Mouse (Mus musculus): ENCODE results near the gene Fat3. TPM values are rescaled to one million over a fixed set of nuclear protein-coding genes. Genes with fewer than 3 reads are reported as not detected.

Gene Fat3
- 10 to 100 TPM; 31.5 to 33.1 TPM for total RNA-seq (2021)
- long read RNA-seq, partial matches to known transcripts, result 0 of 2 reads
- long read RNA-seq, other reads (novel, unspliced or antisense), result 2 of 2 reads

DNA sequence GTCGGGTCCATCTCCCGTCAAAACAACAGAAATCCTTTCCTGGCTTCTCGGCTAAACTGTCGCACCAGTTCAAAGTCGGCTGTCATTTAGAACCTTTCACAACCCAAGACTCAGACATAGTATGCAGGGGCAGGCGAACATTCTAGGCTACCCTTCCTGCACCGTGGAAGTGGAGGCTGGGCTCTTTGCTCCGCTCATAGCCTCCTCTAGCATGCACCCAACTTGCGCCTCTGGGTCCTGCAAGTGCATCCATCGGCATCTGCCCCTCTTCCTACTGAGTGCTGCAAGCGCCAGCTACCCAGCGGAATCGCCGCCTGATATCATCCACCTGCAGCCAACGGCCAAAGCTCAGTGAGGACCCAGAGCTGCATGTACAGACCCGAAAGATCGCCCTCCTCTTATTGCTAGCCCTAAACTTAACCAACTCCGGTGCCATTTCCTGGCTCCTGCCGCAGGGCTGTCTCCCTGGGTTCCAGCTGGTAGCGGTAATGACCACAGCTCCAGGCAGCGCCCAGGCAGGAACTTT, at the start of gene Fat3:
TSS of gene Fat3 (minus strand) at position 100 of the 526 bp plus-strand sequence.
- DNase-seq (ENCODE audit: low spot score in 2 of 2), result peak; percentile 42 to 55

DNA sequence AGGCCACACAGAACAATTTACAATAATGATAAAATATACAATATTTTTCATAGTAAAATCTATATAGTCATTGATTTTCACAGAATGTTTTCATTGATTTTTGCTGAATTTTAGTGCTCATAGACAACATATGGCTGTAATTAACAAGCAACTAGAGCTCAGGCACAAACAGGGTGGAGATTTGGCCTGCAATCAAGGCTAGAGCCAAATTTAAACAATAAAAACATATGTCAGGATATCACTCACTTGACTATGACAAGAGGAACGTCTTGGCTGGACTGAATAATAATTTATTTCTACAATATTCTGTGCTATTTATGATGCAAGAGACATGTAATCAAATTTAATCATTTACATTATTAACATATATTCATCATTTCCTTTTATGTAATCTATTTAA, 31.8 kb upstream of the Fat3 start:
- DNase-seq (ENCODE audit: low spot score in 2 of 2), result peak in 1 of 2 experiments; percentile 25

DNA sequence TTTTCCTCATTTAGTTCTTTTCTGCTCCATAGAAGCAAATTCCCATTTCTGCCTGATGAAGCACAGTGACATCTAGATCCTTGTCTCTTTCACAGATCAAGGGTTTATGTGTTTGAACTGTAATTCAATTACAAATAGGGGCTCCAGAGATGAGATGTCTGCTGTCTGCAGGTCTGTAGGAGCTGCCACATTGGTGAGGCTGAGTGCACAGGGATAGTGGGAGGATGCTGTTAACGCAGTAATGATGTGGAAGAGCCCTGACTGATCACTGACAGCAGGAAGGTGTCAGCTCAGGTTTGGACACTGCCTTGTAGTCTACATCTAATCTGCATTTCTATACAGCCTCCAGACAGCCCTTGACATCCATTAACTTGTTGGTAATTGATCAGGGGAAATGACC, 16.5 kb upstream of the Fat3 start:
- DNase-seq (ENCODE audit: low spot score in 2 of 2), result no peak

DNA sequence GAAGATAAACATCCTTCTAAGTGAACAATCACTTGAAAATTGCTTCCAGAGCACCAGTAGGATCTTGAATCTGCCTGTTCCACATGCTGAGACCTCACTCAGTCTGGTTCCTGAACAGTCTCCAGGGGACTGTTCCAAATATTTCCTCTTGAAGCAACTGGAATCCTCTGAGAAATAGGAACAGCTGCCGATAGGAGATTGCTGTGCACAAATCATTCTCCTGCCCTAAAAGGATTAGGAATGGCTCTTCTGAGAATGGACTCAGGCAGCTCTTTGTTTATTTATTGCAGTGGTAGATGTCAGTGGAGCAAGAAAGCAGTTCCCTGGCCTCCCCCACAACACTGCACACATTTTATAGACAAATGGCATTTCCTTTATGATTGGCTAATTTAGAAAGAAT, 10.9 kb upstream of the Fat3 start:
- DNase-seq (ENCODE audit: low spot score in 2 of 2), result no peak

DNA sequence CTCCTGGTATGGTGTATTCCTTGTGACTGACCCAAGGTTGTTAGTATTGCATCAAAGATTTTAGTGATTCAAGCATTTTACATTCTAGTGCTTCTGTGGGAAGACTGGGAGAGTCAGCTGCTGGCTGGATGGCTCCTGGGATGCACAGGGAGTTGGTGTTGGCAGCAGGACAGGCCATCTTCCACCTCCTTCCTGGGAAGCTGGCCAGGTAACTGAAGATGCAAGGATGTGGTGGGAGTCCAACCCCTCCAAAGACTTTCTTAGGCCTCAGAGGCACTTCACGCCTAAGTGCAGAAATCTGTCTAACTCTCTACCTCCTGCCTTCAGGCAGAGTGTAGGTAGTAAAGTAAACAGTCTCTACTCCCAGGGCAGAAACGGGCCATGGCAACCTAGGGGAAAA, 2.7 kb upstream of the Fat3 start:
- DNase-seq (ENCODE audit: low spot score in 2 of 2), result no peak

DNA sequence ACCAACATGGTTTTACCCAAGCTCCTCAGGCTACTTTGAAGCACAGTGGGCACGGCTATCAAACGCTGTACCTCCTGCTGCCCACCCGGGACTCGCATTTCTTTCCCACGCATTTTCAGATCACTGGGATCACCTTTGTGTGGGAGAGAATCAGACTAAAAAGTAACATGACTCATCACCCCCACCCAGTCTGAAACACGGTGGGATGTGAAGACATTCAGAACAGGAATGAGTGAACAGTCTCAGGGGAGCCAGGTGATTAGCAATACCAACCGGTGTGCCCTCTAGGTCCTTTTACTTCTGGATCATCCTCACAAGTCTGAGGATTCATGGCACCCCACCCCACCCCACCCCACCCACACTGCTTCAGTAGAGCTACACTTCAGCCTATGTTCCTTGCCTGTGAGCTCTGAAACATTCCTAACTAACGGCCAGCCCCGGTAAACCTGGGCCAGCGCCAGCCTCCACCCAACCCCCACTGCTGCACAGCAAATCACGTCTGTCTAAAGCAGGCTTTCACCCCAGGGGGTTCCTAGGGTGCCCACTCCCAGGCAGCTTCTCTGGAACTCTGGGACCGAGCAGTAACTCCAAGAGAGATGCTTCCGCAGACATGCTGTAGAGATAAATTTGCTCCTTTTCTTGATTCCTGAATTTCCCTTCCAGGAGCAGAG, 1.7 kb upstream of the Fat3 start:
- DNase-seq (ENCODE audit: low spot score in 2 of 2), result no peak

DNA sequence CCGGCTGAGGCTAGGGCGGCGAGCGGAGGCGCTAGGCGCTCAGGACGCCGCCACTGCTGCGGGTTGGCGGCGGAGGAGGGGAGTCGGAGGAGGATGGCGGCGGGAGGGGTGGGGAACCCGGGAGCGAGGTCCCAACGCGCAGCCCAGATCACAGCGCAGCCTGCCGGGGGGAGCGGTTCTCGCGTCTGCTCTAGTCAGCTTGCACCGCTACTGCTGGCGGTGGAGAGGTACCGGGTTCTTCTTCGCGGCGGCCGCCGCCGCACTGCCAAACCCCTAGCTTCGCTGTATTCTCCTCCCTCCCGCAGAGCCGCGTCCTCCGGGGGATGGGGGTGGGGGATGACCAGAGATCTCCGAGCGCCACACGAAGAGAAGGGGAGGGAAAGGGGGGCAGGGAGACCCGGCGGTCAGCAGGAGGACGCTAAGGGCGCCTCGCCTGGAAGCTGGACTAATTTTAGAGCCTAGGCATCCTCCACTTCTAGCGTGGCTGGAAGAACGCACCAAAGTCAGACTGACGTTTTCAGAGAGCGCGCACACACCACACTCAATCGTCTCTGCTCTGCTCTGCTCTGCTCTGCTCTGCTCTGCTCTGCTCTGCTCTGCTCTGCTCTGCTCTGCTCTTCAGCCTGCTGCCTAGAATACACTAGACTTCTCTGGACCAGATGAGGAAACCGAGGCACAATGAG, 1.0 kb upstream of the Fat3 start:
- peak; percentile 70 to 88 for DNase-seq (ENCODE audit: low spot score in 2 of 2)

DNA sequence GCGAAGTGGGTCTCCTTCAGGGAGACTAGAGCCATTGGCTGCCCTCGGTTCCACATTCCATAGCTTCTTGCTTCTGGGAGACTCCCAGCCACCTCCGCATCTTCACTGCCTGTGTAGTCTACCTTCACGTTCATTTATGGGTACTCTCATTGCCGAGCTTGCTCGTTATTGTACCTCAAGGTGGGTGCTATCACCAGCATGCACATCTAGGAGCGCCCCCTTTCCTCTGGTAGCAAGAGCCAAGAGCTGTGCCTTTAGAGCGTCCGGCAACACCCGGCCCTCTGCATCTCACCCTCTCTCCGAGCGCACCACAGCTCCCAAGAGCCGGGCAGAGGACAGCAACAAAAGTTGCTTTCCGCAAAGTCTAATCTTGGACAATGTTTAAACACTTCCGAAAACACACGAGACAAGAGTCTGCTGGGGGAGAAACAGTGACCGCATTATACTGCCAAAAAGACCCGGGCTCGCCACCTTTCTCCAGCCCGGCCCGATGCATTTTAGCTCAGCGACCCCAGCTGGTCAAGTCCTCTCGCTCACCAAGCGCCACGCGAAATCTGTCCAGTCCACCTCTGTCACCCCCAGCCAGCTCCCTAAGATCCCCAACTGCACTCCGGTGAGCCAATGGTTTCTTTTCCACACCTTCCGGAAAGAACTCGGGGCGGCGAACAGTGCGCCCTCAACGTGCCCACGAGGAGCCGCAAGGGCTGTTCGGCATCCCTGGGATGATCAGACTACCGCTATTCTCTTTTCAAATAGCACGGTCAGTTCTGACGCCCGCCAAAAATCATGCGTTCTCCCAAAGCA, 501 bp downstream of the Fat3 start:
- DNase-seq (ENCODE audit: low spot score in 2 of 2), result peak; percentile 13 to 54

DNA sequence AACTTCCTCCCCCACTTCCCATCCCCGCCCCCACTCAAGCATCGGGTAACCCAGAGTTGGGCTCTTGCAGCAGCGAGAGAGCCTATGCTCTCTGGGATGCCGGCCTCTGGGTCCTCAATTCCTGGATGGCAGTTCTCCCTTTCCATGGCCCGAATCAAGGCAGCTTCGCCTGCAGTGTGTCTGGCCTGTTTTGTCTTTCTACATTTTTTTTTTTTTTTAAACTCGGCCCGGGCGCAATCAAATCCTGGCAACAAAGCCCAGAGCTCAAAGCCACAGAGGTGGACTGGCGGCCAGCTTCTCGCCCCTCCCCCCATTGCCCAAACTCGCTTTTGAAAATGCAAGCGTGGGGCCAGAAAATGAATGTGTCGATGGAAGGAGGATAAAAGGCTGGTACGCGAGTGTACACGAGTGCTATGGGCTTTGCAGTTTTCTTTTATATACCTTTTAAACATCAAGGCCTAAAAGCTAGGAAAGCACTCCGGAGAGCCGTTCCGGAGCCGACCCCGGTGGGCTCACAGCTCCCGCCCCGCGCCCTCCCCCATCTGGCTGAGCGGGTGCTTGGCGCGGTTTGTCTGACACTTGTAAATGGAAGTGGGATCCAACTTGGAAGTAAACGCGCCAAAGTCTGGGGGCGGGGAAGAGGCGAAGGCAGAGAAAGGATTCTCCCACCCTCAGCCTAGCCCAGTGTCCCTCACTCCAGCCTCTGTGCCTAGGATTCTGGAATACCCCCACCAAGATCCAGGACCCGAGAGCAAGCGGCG, 1.3 kb downstream of the Fat3 start:
- DNase-seq (ENCODE audit: low spot score in 2 of 2), result peak; percentile 50 to 52

DNA sequence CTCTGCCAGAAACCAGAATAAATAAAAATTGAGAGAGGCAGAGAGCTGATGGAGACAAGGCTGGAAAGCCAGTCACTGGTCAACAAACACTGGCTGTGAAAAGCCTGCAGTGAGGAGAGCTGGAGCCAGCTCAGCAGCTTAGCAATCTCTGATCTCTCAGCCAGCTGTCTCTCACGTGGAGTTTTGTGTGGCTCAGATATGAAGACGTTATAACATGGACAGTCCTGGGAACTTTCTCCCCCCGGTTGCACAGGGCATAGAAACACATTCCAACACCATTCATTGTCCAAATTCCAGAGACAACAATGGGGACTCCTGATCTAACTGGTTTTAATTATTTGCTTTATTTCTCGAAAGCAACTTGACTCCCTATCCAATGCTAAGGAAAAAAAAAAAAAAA, 2.2 kb downstream of the Fat3 start:
- no peak for DNase-seq (ENCODE audit: low spot score in 2 of 2)

DNA sequence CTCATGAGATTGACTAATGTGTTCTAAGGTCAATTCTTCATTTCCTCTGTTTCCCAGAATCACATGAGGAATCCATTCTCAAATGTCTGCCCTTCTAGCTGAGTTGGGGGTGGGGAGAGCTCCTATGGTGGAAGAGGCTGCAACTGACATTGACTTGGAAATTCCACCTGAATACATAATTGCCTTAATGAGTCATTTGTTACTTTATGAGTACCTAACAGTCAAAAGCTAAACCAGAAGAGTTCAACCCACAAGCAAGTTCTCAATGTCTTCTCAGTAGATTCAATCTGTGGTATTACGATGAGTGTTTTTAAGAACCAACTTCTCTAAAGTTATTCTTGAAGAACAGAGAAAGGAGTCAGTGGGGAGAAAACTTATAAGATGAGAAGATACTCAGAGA, 3.7 kb downstream of the Fat3 start:
- no peak for DNase-seq (ENCODE audit: low spot score in 2 of 2)

DNA sequence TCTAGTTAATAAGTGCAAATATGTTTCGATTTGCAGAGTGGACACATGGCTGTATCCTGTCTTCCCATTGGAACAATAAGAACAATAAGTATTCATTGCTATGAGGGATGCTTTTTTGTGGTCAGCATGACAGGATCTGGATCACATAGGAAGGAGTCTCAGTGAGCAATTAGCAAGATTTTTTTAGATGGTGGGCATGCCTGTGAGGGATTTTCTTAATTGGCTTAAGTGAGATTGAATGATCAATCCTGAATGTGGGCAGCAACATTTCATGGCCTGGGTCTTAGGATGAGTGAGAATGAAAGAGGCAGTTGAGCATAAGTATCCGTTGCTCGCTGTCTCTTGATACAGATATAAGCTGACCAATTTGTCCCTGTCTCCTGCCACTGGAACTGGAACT, 4.8 kb downstream of the Fat3 start:
- DNase-seq (ENCODE audit: low spot score in 2 of 2), result no peak

DNA sequence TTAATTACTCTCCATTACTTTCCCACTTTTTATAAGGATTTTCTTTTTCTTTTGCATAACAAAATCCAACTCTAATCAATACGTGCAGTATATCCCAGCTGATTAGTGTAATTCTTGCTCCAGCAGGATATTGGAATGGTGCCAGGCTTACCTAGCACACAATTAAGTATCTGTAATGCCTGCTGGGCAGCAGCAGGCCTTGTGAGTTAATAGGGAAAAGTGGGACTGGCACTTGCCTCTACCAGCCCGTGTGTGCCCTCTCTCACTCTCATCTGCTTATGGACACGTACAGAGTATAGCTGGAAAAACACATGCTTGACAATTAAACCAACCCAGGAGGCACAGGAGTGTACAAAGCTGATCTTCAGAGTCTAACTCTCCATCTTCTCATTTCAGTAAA, 11.4 kb downstream of the Fat3 start:
- DNase-seq (ENCODE audit: low spot score in 2 of 2), result no peak

DNA sequence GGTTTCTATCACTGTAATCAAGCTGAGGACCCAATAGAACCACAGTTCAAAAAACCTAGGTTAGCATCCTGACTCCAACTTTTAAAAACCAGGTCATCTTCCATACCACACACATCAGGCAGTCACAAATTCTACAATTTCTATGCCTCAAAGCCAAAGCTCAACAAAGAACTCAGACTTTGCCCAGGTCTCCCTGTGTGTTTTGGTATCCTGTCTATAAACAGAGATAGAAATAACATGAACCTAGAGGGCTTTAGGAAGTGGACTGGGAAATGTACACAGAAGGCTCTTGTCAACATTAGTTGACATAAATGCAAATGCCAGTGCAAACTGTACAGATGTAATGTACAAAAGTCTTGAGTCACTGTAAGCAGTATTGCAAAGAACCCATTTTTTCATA, 13.5 kb downstream of the Fat3 start:
- no peak for DNase-seq (ENCODE audit: low spot score in 2 of 2)

DNA sequence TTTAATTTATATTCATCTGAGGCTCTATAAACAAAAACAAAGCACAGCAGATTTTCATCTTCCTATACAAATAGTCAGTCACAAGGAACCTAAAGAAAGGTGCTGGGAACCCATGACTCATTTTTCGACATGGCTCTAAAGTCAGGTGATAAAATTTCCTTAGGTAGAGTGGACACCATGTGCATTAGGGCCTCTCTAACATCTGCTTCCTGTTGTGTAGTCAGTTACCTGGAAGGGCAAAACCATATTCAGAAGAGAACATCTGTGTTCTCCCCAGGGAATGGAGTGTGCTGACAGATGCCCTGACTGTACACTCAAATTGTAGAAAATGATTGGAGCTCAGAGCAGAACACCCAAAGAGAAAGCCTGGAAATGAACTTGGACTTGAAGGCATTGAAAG, 14.9 kb downstream of the Fat3 start:
- no peak for DNase-seq (ENCODE audit: low spot score in 2 of 2)

DNA sequence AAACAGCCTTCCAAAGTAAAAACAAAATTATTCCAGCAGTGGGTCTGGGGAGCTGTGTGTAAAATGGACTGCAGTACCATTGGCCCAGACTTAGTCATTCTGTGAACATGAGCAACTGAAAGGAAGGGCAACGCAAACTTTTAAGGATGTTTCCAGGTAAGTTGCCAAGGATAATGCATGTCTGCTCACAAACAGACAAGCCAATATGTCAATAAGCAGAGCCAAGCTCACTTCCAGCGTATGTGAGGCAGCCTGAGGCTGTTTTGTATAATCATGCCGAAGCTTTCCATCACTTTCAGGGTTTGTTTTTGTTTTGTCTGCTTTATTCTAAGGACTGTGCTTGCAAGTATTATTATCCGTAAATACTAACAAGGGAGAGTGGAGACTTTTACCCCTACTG, 15.9 kb downstream of the Fat3 start:
- no peak for DNase-seq (ENCODE audit: low spot score in 2 of 2)

DNA sequence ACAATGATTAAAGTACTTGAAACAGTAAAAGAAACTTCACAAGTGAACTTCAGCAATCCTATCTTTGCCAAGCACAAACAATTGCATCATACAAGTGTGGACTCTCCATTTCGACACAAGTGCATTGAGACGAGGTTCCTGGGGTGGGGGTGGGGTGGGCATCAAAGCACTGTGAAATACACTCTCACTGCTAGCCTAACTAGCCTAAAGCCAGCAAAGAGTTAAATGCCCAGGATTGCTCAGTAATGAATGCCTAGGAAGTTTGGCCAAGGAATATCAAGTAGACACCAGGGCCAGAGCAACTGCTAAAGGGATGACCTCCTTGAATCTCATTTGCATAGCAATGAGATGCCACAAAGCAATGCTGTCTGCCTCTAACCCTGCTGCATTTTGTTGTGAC, 16.3 kb downstream of the Fat3 start:
- DNase-seq (ENCODE audit: low spot score in 2 of 2), result no peak

DNA sequence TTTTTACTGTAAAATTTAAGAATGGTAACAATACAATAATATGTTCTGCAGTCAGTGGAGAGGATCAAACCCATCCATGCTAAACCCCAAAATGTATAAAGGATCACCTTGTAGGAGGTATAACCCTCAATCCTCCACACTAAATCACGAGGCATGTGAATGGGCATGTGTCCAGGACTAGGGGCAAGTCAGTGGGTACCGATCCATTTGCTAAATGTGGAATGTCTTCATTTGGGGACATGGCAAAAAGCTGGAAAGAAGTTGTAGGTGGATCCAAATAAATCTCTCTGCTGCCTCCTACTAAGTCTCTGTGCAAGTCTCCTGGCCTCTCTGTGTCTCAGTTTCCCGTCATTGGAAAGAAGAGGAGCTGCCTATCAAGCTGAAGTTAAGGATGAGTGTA, 39.6 kb downstream of the Fat3 start:
- DNase-seq (ENCODE audit: low spot score in 2 of 2), result no peak

DNA sequence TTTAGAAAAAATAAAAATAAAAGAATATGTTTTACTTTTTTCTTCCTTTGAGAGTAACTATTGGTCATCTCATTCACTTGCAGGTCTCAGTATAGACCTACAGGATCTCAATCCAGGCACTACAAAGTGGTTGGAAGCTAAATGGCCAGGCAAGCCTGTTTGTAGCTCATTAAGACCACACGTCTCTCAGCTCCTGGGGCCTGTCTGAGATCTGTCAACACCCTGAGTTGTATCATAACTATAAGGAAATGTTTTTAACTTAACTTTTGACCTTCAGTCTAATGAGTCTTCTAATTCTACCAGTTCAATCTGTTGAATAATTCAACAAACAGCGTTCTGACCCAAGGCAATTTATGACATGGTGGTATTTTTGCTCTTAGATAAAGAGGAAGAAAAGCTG, 40.5 kb downstream of the Fat3 start:
- DNase-seq (ENCODE audit: low spot score in 2 of 2), result no peak

DNA sequence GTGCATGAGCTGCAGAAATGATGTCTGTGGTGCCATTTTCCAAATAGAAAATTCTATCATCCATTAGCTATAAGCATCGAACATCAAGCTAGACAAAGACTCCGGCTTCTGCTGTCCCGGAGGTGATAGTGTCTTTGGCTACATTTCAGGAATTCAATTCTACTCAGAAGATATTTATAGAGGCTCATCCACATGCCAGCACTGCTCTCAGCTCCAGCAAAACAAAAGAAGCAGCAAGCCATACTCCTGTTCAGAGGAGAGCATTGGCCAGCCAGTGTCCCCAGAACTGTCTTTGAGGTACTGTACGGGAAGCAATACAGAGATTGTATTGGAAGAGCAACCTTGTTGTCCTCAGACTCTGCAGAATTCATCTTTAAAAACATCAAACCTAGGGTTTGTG, 59.2 kb downstream of the Fat3 start:
- DNase-seq (ENCODE audit: low spot score in 2 of 2), result no peak

DNA sequence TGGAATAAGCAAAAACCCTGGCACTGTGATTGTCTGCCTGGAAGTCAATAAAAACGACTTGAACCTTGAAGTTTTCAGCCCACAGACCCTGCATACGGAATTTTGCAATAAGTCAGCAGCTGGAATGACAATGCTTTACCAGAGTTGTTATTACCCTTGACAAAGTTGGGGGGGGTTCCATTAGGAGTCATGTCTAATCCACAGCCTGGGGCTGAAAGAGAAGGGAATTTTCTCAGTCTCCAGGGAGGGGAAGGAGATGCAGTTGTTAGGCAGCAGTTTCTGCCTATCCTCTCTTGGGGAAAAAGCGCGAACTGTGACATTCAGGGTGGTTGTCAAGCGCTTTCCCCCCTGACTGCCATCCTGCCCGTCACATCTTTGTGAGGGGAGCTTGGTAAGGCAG, 60.4 kb downstream of the Fat3 start:
- DNase-seq (ENCODE audit: low spot score in 2 of 2), result no peak

All from layer of hippocampus, adult 18-20 months (tissue).